8 mouse cellular contexts compared by ENCODE assay signal in the genomic region with DNA sequence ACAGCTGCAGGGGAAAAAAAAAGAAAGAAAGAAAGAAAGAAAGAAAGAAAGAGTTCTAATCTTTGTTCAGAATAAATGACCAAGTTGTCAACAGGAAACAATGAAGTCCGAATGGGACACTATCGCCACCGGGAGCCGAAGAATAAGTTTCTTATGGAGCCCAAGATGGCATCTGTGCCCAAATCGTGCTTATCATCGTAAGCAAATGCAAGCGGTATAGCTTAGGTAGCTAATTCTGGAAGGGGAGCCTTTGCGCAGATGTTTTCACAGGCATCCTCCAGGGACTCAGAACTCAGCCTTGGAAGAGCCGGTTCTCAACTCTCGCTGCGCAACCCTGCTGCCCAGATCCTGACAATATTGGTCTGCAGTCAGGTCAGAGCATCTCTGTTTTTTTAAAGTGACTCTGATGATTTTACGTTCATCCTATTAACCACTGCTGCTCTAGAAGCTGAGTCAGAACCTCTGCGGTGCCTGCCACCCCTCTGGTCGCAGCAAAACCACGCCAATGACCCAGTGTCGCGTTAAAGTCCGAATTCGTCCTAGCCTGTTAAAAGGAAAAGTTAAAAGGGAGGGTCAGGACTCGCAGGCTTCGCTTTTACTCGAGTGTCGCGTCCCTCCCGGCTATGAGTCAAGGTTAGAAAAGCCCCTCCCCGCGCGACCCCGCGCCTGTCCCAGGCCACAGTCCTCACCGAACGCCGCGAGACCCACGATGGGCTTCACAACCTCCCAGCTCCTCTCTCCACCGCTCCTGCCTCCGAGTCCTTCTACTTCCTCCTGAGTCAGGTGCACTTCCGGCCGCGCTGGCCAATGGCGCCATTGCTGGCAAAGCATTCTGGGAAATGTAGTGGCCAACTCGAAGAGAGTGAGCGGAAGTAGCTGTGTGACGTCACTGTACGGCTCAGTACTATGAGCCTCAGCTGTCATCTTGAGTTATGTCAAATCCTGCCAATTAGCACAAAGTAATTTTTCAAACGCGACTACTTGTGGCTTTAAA. TPM values are rescaled to one million over a fixed set of nuclear protein-coding genes. Genes with fewer than 3 reads are reported as not detected.
DNase-seq lines count a peak whose midpoint lies in the region; ATAC-seq lines count a peak whose summit lies in the region.

Ttc1 (minus strand) TSS at position 776 of the 994 bp plus-strand sequence.

- ATAC-seq in hematopoietic stem cell, adult 5-6 weeks (replicated peaks in 1 of 2; ENCODE audit: insufficient read depth in 1 of 2, low FRiP score in 2 of 2, low TSS enrichment in 1 of 2, low read depth in 1 of 2, poor library complexity in 2 of 2, severe bottlenecking in 2 of 2), result peak; percentile 98 to 100
- ATAC-seq in lung, embryonic 16.5 days (ENCODE audit: low read depth), result peak; percentile 98

- no peaks in the 10 kb centered on the region for H3K27me3 ChIP-seq in lung, embryonic 16.5 days (ENCODE audit: control insufficient read depth, insufficient read depth, low read depth, low read length)

- WGBS in lung, embryonic 16.5 days, result 3% methylated on average over 47 of the region's 47 CpGs

- H3K27ac ChIP-seq in lung, embryonic 16.5 days (ENCODE audit: low read length), result peak within 1 kb of the TSS; percentile 32

- H3K9ac ChIP-seq in lung, embryonic 16.5 days (ENCODE audit: low read length), result peak within 1 kb of the TSS; percentile 77

- peaks cover 9% of the 10 kb centered on the region for H3K4me1 ChIP-seq in lung, embryonic 16.5 days (replicated peaks; ENCODE audit: control insufficient read depth, insufficient read depth, low read length)

- peak within 1 kb of the TSS; percentile 72 for H3K4me3 ChIP-seq in lung, embryonic 16.5 days (ENCODE audit: low read length)

- no peaks in the 10 kb centered on the region for H3K9me3 ChIP-seq in lung, embryonic 16.5 days (ENCODE audit: control insufficient read depth, low read length)

- peaks cover 2% of the 10 kb centered on the region; the same call in 1 of the 2 replicates for H3K36me3 ChIP-seq in lung, embryonic 16.5 days (ENCODE audit: control insufficient read depth, insufficient read depth, low read length)

- DNase-seq in MEL-GATA-1-ER (ENCODE audit: extremely low read depth, low read depth), result peak; percentile 96
- peak; percentile 97 for DNase-seq in cerebellum, adult 8-10 months
- DNase-seq in forelimb bud, embryonic 11.5 days (ENCODE audit: low read depth, low spot score), result peak; percentile 97
- DNase-seq in layer of hippocampus, adult 9-10 months (ENCODE audit: low spot score), result peak; percentile 98
- DNase-seq in ovary, postnatal 10 days (ENCODE audit: low spot score), result peak; percentile 77
- peak; percentile 95 to 97 for DNase-seq in thymus, postnatal 10 days (ENCODE audit: low spot score in 2 of 2)

- H3K4me2 ChIP-seq in lung, embryonic 16.5 days (ENCODE audit: low read depth, low read length), result peak within 1 kb of the TSS; percentile 74

RNA-seq across cellular contexts. Expression of gene Ttc1, which starts in this region (rescaled TPM):
- total RNA-seq in hematopoietic stem cell, adult 5-6 weeks (2017), result 68.7 and 101 TPM in 2 replicates
- polyA plus RNA-seq in lung, embryonic 16.5 days (2015; fragmentation: Nextera tagmentation; extraction: Ambion mirVana), result 57.9 and 64.6 TPM in 2 replicates

Comparison
In these comparisons a context has a peak if more than half of its experiments do, and no peak if none do; other contexts are left out.
1. Peak in every context shown above with its lines: DNase-seq, ATAC-seq, H3K4me3 ChIP-seq and H3K27ac ChIP-seq.